Comparison of ENCODE assay signal across 8 mouse cellular contexts in the genomic region with DNA sequence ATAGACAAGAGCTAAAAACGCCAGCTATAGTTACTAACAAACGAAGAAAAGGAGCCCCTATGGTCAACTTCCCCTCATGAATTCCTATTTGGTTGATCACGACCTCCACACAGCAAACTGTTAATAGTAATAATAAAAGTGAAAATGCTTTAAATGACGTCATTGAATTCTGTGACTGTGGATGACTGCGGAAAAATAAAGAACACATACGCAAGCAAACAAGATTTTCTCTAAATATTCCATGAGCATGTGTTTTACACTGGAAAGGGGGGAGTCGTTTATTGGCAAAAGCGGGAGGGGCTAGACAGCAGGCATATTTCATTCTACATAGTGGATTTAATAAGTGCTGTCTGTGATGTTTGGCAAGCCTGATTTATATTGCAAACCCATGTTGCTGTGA. TPM values are rescaled to one million over a fixed set of nuclear protein-coding genes. Genes with fewer than 3 reads are reported as not detected.
DNase-seq lines count a peak whose midpoint lies in the region; ATAC-seq and TF ChIP-seq lines count a peak whose summit lies in the region.

No protein-coding gene starts in this region.

- H3K4me2 ChIP-seq in neural tube, embryonic 11.5 days (ENCODE audit: low read depth), result peak overlapping the region; percentile 36
- peak overlapping the region; percentile 66 for H3K4me2 ChIP-seq in liver, embryonic 12.5 days
- H3K4me2 ChIP-seq in stomach, postnatal 0 days (replicated peaks; ENCODE audit: low read depth), result peak overlapping the region; percentile 58

- peak overlapping the region; percentile 79 for H3K4me3 ChIP-seq in cerebellum, adult 2 months (replicated peaks; ENCODE audit: insufficient read depth, low read depth, low read length)
- peak overlapping the region; percentile 47 for H3K4me3 ChIP-seq in neural tube, embryonic 11.5 days (ENCODE audit: low read depth, low read length)
- peak overlapping the region; percentile 56 for H3K4me3 ChIP-seq in liver, embryonic 12.5 days
- peak overlapping the region; percentile 51 for H3K4me3 ChIP-seq in stomach, postnatal 0 days (ENCODE audit: low read depth, low read length)

- H3K27ac ChIP-seq in cerebellum, adult 2 months (ENCODE audit: insufficient read depth, low read length), result no peak overlapping the region; the same call in 1 of the 2 replicates
- H3K27ac ChIP-seq in neural tube, embryonic 11.5 days (ENCODE audit: low read depth, low read length), result no peak overlapping the region
- H3K27ac ChIP-seq in liver, embryonic 12.5 days, result no peak overlapping the region
- H3K27ac ChIP-seq in stomach, postnatal 0 days (replicated peaks), result no peak overlapping the region

- no peak overlapping the region for H3K9ac ChIP-seq in neural tube, embryonic 11.5 days (ENCODE audit: low read length)
- no peak overlapping the region for H3K9ac ChIP-seq in liver, embryonic 12.5 days
- H3K9ac ChIP-seq in stomach, postnatal 0 days (ENCODE audit: low read length), result no peak overlapping the region

- H3K36me3 ChIP-seq in neural tube, embryonic 11.5 days (ENCODE audit: control insufficient read depth, insufficient read depth, low read length), result no peaks in the 10 kb centered on the region
- H3K36me3 ChIP-seq in liver, embryonic 12.5 days, result no peaks in the 10 kb centered on the region
- H3K36me3 ChIP-seq in stomach, postnatal 0 days (ENCODE audit: control insufficient read depth, insufficient read depth, low read length), result no peaks in the 10 kb centered on the region

- no peaks in the 10 kb centered on the region for H3K4me1 ChIP-seq in cerebellum, adult 2 months (ENCODE audit: control insufficient read depth, insufficient read depth, low read length)
- H3K4me1 ChIP-seq in neural tube, embryonic 11.5 days (ENCODE audit: control insufficient read depth, insufficient read depth, low read length), result no peaks in the 10 kb centered on the region
- no peaks in the 10 kb centered on the region for H3K4me1 ChIP-seq in liver, embryonic 12.5 days
- no peaks in the 10 kb centered on the region for H3K4me1 ChIP-seq in stomach, postnatal 0 days (replicated peaks; ENCODE audit: control insufficient read depth, insufficient read depth)

- H3K27me3 ChIP-seq in cerebellum, adult 2 months (ENCODE audit: control insufficient read depth, insufficient read depth, low read length), result no peaks in the 10 kb centered on the region
- no peaks in the 10 kb centered on the region for H3K27me3 ChIP-seq in neural tube, embryonic 11.5 days (ENCODE audit: control insufficient read depth, insufficient read depth, low read length)
- H3K27me3 ChIP-seq in liver, embryonic 12.5 days (replicated peaks), result no peaks in the 10 kb centered on the region; the same call in 1 of the 2 replicates
- H3K27me3 ChIP-seq in stomach, postnatal 0 days (ENCODE audit: control insufficient read depth, insufficient read depth, low read length), result no peaks in the 10 kb centered on the region

- TF ChIP-seq EP300 in stomach, postnatal 0 days (optimal IDR thresholded peaks at IDR 0.05), result no peak

- WGBS in cerebellum, adult 2 months, result 4% methylated on average over 8 of the region's 8 CpGs
- WGBS in neural tube, embryonic 11.5 days, result 26% methylated on average over 8 of the region's 8 CpGs
- WGBS in liver, embryonic 12.5 days (ENCODE audit: insufficient replicate concordance), result 19% methylated on average over 8 of the region's 8 CpGs
- WGBS in stomach, postnatal 0 days, result 19% methylated on average over 8 of the region's 8 CpGs

- no peaks in the 10 kb centered on the region for H3K9me3 ChIP-seq in neural tube, embryonic 11.5 days (ENCODE audit: control insufficient read depth, low read length)
- H3K9me3 ChIP-seq in liver, embryonic 12.5 days (replicated peaks), result no peaks in the 10 kb centered on the region
- no peaks in the 10 kb centered on the region for H3K9me3 ChIP-seq in stomach, postnatal 0 days (ENCODE audit: control insufficient read depth, low read length)

- TF ChIP-seq CTCF in cerebellum, adult 2 months (IDR thresholded peaks at IDR 0.05; ENCODE audit: borderline replicate concordance, insufficient read depth, low read depth, low read length), result no peak
- no peak for TF ChIP-seq CTCF in stomach, postnatal 0 days (IDR thresholded peaks at IDR 0.05; ENCODE audit: low read depth)

- no peak for TF ChIP-seq POLR2A in cerebellum, adult 2 months (IDR thresholded peaks at IDR 0.05; ENCODE audit: borderline replicate concordance, insufficient read depth, low read length)

- ATAC-seq in neural tube, embryonic 11.5 days (ENCODE audit: insufficient read depth, low FRiP score, low TSS enrichment), result 0 out of 2 replicates have a peak, but pooled peaks have one; percentile 13
- no peak for ATAC-seq in liver, embryonic 12.5 days
- 0 out of 2 replicates have a peak, but pooled peaks have one; percentile 12 for ATAC-seq in stomach, postnatal 0 days (ENCODE audit: low FRiP score, low TSS enrichment)

- no peak for DNase-seq in cerebellum, adult 2 months
- no peak for DNase-seq in cerebellum, adult 9-10 months
- DNase-seq in neural tube, embryonic 11.5 days (ENCODE audit: low spot score), result no peak
- no peak for DNase-seq in neural tube, embryonic 10.5 days (ENCODE audit: extremely low spot score, low spot score)
- DNase-seq in stomach, postnatal 0 days (ENCODE audit: low spot score), result no peak
- DNase-seq in thymus, postnatal 14 days, result no peak
- no peak for DNase-seq in lung, postnatal 36 days

RNA-seq across cellular contexts. Expression of a gene that starts 0.5 kb away (rescaled TPM):
- polyA plus RNA-seq in cerebellum, adult 2 months (2012; rRNA removed), result 31.9 and 32.7 TPM in 2 replicates
- polyA plus RNA-seq in neural tube, embryonic 11.5 days (2014; fragmentation: Nextera tagmentation; extraction: Ambion mirVana), result 10.6 and 13.2 TPM in 2 replicates
- 0.55 and 0.62 TPM in 2 replicates for polyA plus RNA-seq in liver, embryonic 12.5 days (2016; fragmentation: Nextera tagmentation; extraction: Ambion mirVana)
- 2.4 and 2.8 TPM in 2 replicates for polyA plus RNA-seq in stomach, postnatal 0 days (2015; fragmentation: Nextera tagmentation; extraction: Ambion mirVana)
